Mouse (Mus musculus) adrenal gland, postnatal 4 days (tissue): ENCODE results near the gene Zfy2. TPM values are rescaled to one million over a fixed set of nuclear protein-coding genes. Genes with fewer than 3 reads are reported as not detected.

Source experiments
- DNase-seq, 2 experiments: peaks; one replicate each; pipeline ENCODE4 v3.0.0; 2021 to 2022; ENCODE audit warnings: low spot score in 2 of 2, mixed read lengths in 2 of 2
- long read RNA-seq, 2 experiments: library from polyadenylated mRNA; stranded (forward); transcript quantifications; one replicate each; pipeline ENCODE4 v2.0.0; 2021
- total RNA-seq, 2 experiments: library from RNA; stranded (reverse); gene quantifications; 2 replicates each; pipeline ENCODE4 v1.2.3; 2021

The Zfy2 gene
- not detected for total RNA-seq
- long read RNA-seq, experiment 1 = 0 reads
- long read RNA-seq, experiment 2 = 0 reads

- no peak for DNase-seq
Measured at GRCm38 (mm10) chrY:2170309-2170708, at the start of gene Zfy2. TSS of gene Zfy2 (minus strand) at chrY:2170409.
